In the genomic region with DNA sequence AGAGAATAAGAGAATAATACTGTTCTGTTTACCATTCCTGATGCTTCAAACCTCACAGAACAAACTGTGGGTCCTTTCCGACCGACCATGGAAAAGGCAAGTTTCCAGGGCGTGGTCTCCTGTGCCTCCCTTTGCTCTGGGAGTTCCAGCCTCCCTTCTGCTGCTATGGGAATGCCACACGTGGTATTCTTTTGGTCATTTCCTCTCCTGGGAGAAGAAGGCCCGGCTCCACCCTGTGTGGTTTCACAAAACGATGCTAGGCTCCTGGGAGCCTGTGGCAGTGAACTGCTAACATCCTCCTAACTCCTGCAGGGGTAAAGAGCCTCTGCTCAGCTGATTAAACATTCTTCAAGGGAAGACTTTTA, we compare ENCODE assay signal across 10 mouse cellular contexts.
A peak's percentile ranks its signal among the peaks of the same experiment; 100 is the strongest.
DNase-seq lines count a peak whose midpoint lies in the region; ATAC-seq and TF ChIP-seq lines count a peak whose summit lies in the region.
"Had no signal": no experiment of that assay in that cellular context is flagged by ENCODE, and none has a peak within 500 bp of the region (broad histone marks: within the 10 kb centered on the region; RNA-seq: fewer than 3 reads in every experiment).

No protein-coding gene starts in this region.

- 18% methylated on average over 6 of the region's 6 CpGs for WGBS in liver, postnatal 0 days (ENCODE audit: insufficient replicate concordance)
- 7% methylated on average over 6 of the region's 6 CpGs for WGBS in kidney, embryonic 14.5 days
- WGBS in stomach, embryonic 14.5 days = 9% methylated on average over 6 of the region's 6 CpGs

- no peak for TF ChIP-seq EP300 in liver, postnatal 0 days (IDR thresholded peaks at IDR 0.05; ENCODE audit: low read depth)

- no peak for TF ChIP-seq CTCF in liver, postnatal 0 days (IDR thresholded peaks at IDR 0.05; ENCODE audit: low read depth)

- H3K9ac ChIP-seq in liver, postnatal 0 days (replicated peaks) = no peak overlapping the region
- H3K9ac ChIP-seq in kidney, embryonic 14.5 days (ENCODE audit: low read depth, low read length) = no peak overlapping the region
- H3K9ac ChIP-seq in stomach, embryonic 14.5 days (replicated peaks; ENCODE audit: low read depth, low read length) = no peak overlapping the region
- H3K9ac ChIP-seq: liver, embryonic 13.5 days had no signal

- peaks cover 28% of the 10 kb centered on the region for H3K4me1 ChIP-seq in liver, postnatal 0 days (ENCODE audit: insufficient read depth)
- H3K4me1 ChIP-seq in kidney, embryonic 14.5 days (ENCODE audit: control insufficient read depth, insufficient read depth, low read length) = peaks cover 16% of the 10 kb centered on the region
- H3K4me1 ChIP-seq in stomach, embryonic 14.5 days (ENCODE audit: control insufficient read depth, insufficient read depth, low read length) = peaks cover 11% of the 10 kb centered on the region; the same call in 1 of the 2 replicates

- 0 out of 2 replicates have a peak overlapping the region, but pooled peaks have one; percentile 3 for H3K4me2 ChIP-seq in liver, postnatal 0 days (ENCODE audit: low read depth, low read length)
- peak overlapping the region; percentile 2; the same call in 1 of the 2 replicates for H3K4me2 ChIP-seq in kidney, embryonic 14.5 days (replicated peaks; ENCODE audit: low read depth, low read length)
- no peak overlapping the region for H3K4me2 ChIP-seq in stomach, embryonic 14.5 days (replicated peaks; ENCODE audit: low read depth, low read length)
- H3K4me2 ChIP-seq: liver, embryonic 13.5 days had no signal

- no peaks in the 10 kb centered on the region for H3K27me3 ChIP-seq in liver, postnatal 0 days (ENCODE audit: insufficient read depth, low read length)
- no peaks in the 10 kb centered on the region for H3K27me3 ChIP-seq in kidney, embryonic 14.5 days (ENCODE audit: control insufficient read depth, insufficient read depth, low read length)
- H3K27me3 ChIP-seq in stomach, embryonic 14.5 days (ENCODE audit: control insufficient read depth, insufficient read depth, low read length) = no peaks in the 10 kb centered on the region

- H3K27ac ChIP-seq in liver, postnatal 0 days (ENCODE audit: low read depth) = no peak overlapping the region
- H3K27ac ChIP-seq in kidney, embryonic 14.5 days (ENCODE audit: low read depth, low read length) = peak overlapping the region; percentile 57; the same call in 1 of the 2 replicates
- H3K27ac ChIP-seq in stomach, embryonic 14.5 days (ENCODE audit: low read length) = 0 out of 2 replicates have a peak overlapping the region, but pooled peaks have one; percentile 58
- H3K27ac ChIP-seq: liver, embryonic 13.5 days had no signal

- no peak for ATAC-seq in liver, postnatal 0 days
- ATAC-seq in kidney, embryonic 14.5 days (ENCODE audit: low FRiP score, low TSS enrichment) = peak; percentile 74
- ATAC-seq in stomach, embryonic 14.5 days (ENCODE audit: insufficient number of reproducible peaks, insufficient read depth, low FRiP score, low read depth) = no peak
- no peak for ATAC-seq in megakaryocyte-erythroid progenitor cell, adult 5-6 weeks (replicated peaks; ENCODE audit: low FRiP score, low TSS enrichment, poor library complexity, severe bottlenecking)
- no peak for ATAC-seq in erythroid progenitor cell, adult 5-6 weeks (replicated peaks; ENCODE audit: low FRiP score, poor library complexity, severe bottlenecking)

- H3K36me3 ChIP-seq in liver, postnatal 0 days (replicated peaks; ENCODE audit: insufficient read depth, low read length) = no peaks in the 10 kb centered on the region
- H3K36me3 ChIP-seq in kidney, embryonic 14.5 days (ENCODE audit: control insufficient read depth, insufficient read depth, low read length) = no peaks in the 10 kb centered on the region
- H3K36me3 ChIP-seq in stomach, embryonic 14.5 days (ENCODE audit: control insufficient read depth, insufficient read depth, low read length) = no peaks in the 10 kb centered on the region
- H3K36me3 ChIP-seq: liver, embryonic 13.5 days had no signal

- DNase-seq in liver, postnatal 0 days = no peak
- DNase-seq in liver = no peak
- DNase-seq in heart, adult 18-20 months = peak; percentile 74 to 91
- DNase-seq in frontal cortex, postnatal 25 days (ENCODE audit: low spot score in 2 of 2) = no peak
- DNase-seq: liver, embryonic 13.5 days; spleen, adult 18-20 months had no signal

- H3K9me3 ChIP-seq in liver, postnatal 0 days (ENCODE audit: low read length) = no peaks in the 10 kb centered on the region
- no peaks in the 10 kb centered on the region for H3K9me3 ChIP-seq in kidney, embryonic 14.5 days (ENCODE audit: control insufficient read depth, low read length)
- H3K9me3 ChIP-seq in stomach, embryonic 14.5 days (ENCODE audit: control insufficient read depth, low read depth, low read length) = no peaks in the 10 kb centered on the region
- H3K9me3 ChIP-seq: liver, embryonic 13.5 days had no signal

- H3K4me3 ChIP-seq in liver, postnatal 0 days (ENCODE audit: low read depth, low read length) = no peak overlapping the region
- no peak overlapping the region for H3K4me3 ChIP-seq in kidney, embryonic 14.5 days (ENCODE audit: low read length)
- H3K4me3 ChIP-seq in stomach, embryonic 14.5 days (ENCODE audit: low read depth, low read length) = no peak overlapping the region
- H3K4me3 ChIP-seq: liver, embryonic 13.5 days had no signal

Comparison
In these comparisons a context has a peak if more than half of its experiments do, and no peak if none do; other contexts are left out.
1. DNase-seq: peak in heart, adult 18-20 months (2 of 2); none in liver, postnatal 0 days (single experiment), liver (single experiment) and frontal cortex, postnatal 25 days (0 of 2).